Mouse (Mus musculus) limb, embryonic 15.5 days (tissue): ENCODE results near the gene Krt16. TPM values are rescaled to one million over a fixed set of nuclear protein-coding genes. Genes with fewer than 3 reads are reported as not detected.
A peak's percentile ranks its signal among the peaks of the same experiment; 100 is the strongest.

Source experiments
- ATAC-seq: fragments of 200-750 bp; cut with Nextera tagmentation; 2 replicates; pipeline ENCODE4 v1.8.0; 2017; ENCODE audit warnings: low read depth, moderate TSS enrichment; ENCODE audit not compliant: insufficient number of reproducible peaks, low FRiP score, low TSS enrichment
- H3K27ac ChIP-seq: fragments of 300-500 bp; sonication (generic); 2 replicates; pipeline ENCODE4 v1.5.1; 2015; ENCODE audit warnings: moderate library complexity, mild to moderate bottlenecking, inconsistent platforms
- H3K27me3 ChIP-seq: fragments of 300-500 bp; sonication (generic); 2 replicates; pipeline ENCODE4 v1.6.1; 2015; ENCODE audit warnings: inconsistent platforms
- H3K36me3 ChIP-seq: fragments of 300-500 bp; sonication (generic); 2 replicates; pipeline ENCODE4 v1.6.1; 2015; ENCODE audit warnings: inconsistent platforms
- H3K4me1 ChIP-seq: fragments of 300-500 bp; sonication (generic); 2 replicates; pipeline ENCODE4 v1.6.1; 2015; ENCODE audit warnings: inconsistent platforms
- H3K4me2 ChIP-seq: fragments of 300-500 bp; sonication (generic); 2 replicates; pipeline ENCODE4 v1.6.1; 2015; ENCODE audit warnings: mild to moderate bottlenecking, inconsistent platforms
- H3K4me3 ChIP-seq: fragments of 300-500 bp; sonication (generic); 2 replicates; pipeline ENCODE4 v1.5.1; 2015; ENCODE audit warnings: mild to moderate bottlenecking, inconsistent platforms
- H3K9ac ChIP-seq: fragments of 300-500 bp; sonication (generic); 2 replicates; pipeline ENCODE4 v1.6.1; 2015; ENCODE audit warnings: inconsistent platforms
- H3K9me3 ChIP-seq: fragments of 300-500 bp; sonication (generic); 2 replicates; pipeline ENCODE4 v1.6.1; 2016; ENCODE audit warnings: inconsistent platforms
- WGBS: fragments of 180-500 bp; shearing (Covaris S2); methylation state at CpG from one replicate; pipeline ENCODE4 v1.1.7; 2015; 5-methylcytosine and 5-hydroxymethylcytosine counted together
- polyA plus RNA-seq: library from polyadenylated mRNA; unstranded; fragments of >200 nt; fragmentation: Nextera tagmentation; extraction: Ambion mirVana; gene quantifications from 2 replicates; pipeline ENCODE4 v1.2.1, GENCODE M21; 2015

Gene Krt16
- polyA plus RNA-seq: 11.7 and 16.2 TPM in 2 replicates

DNA sequence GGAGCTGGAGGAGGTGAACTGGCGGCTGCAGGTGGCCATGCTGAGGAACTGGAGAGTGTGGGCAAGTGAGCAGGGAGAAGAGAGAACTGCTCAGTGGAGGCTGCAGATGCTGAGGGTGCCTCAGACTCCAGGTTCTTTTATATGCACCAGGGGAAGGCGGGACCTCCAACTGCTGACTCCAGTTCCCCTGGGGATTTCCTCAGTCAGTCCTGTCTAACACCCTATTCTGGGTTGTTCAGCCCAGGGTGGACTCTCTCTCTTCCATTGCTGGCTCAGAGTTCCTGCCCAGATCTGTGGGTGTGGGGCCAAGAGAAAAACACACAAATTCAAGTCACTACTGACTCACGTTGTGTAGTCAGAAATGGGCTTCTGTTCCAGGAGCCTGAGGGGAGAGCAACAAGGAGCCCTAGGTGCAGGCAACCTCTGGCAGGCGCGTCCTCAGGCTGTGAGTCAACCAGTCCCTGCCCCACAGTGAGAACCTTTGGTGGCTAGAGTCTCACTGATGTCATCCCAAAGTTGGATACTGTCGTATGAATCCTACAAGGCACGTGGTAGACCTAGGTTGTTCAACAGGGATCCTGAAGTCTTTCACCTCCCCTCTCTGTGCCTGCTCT lies at the start of gene Krt16:
TSS of gene Krt16 (minus strand) at position 51 of the 614 bp plus-strand sequence.
- no peaks in the 10 kb centered on the region for H3K27me3 ChIP-seq
- 79% methylated on average over 7 of the region's 7 CpGs for WGBS
- no peak within 1 kb of the TSS for H3K27ac ChIP-seq
- no peak within 1 kb of the TSS for H3K9ac ChIP-seq
- H3K36me3 ChIP-seq: no peaks in the 10 kb centered on the region
- no peak within 1 kb of the TSS for H3K4me3 ChIP-seq
- no peaks in the 10 kb centered on the region for H3K9me3 ChIP-seq
- H3K4me1 ChIP-seq: no peaks in the 10 kb centered on the region; the same call in 1 of the 2 replicates
- no peak within 1 kb of the TSS for H3K4me2 ChIP-seq
- no peak for ATAC-seq

DNA sequence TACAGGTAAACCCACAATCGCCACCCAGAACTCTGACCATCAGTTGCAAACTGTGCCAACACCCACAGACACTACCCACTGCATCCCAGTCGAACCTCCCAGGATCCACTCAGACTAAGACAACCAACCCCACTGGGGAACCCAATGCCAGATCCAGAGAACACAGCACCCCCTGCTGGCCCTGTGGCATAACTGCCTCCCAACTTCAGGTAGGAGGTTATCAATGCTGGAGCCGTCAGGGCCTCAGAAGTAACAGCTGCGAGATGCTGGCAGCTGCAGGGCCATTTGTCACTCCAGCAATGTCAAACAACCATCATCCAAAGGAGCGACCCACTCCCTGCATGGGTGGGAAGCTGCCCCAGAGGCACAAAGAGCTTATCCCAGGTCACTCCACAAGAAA lies 49.1 kb upstream of the Krt16 start:
- no peak overlapping the region for H3K27ac ChIP-seq
- peak overlapping the region; percentile 22; the same call in 1 of the 2 replicates for H3K4me3 ChIP-seq
- H3K9ac ChIP-seq: no peak overlapping the region
- H3K27me3 ChIP-seq: no peaks in the 10 kb centered on the region
- no peak for ATAC-seq
- no peaks in the 10 kb centered on the region for H3K36me3 ChIP-seq
- H3K4me1 ChIP-seq: peaks cover 9% of the 10 kb centered on the region
- WGBS: 27% methylated on average over 5 of the region's 5 CpGs
- H3K4me2 ChIP-seq: peak overlapping the region; percentile 26; the same call in 1 of the 2 replicates
- no peaks in the 10 kb centered on the region for H3K9me3 ChIP-seq

GRCm38 (mm10) chr11:100295308-100295707 lies 46.6 kb upstream of the Krt16 start:
- H3K4me2 ChIP-seq: no peak overlapping the region
- H3K36me3 ChIP-seq: no peaks in the 10 kb centered on the region
- H3K4me3 ChIP-seq: no peak overlapping the region
- no peak overlapping the region for H3K27ac ChIP-seq
- no peaks in the 10 kb centered on the region for H3K9me3 ChIP-seq
- 7% methylated on average over 10 of the region's 10 CpGs for WGBS
- H3K9ac ChIP-seq: no peak overlapping the region
- no peaks in the 10 kb centered on the region for H3K27me3 ChIP-seq
- ATAC-seq: no peak
- peaks cover 19% of the 10 kb centered on the region for H3K4me1 ChIP-seq

DNA sequence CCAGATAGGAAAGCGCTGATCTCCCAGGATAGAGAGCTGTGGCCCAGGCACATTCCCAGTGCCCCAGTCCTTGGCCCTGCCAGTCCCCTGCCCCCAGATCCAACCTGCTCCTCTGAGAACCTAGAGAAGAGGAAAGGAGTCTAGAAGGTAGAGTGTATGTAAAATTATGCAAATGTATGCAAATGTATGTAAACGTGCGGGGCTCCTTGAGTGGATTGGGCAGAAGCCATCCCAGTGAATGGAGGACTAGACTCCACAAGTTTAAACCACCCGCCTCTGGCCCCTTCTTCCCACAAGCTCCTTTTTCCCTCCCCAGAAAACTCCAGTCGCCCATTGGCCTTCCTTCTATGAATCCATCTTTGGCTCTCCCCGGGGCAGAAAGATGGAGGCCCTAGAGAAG lies 44.2 kb upstream of the Krt16 start:
- H3K27me3 ChIP-seq: no peaks in the 10 kb centered on the region
- 62% methylated on average over 6 of the region's 6 CpGs for WGBS
- no peak overlapping the region for H3K4me3 ChIP-seq
- H3K4me2 ChIP-seq: no peak overlapping the region
- H3K27ac ChIP-seq: 0 out of 2 replicates have a peak overlapping the region, but pooled peaks have one; percentile 40
- ATAC-seq: no peak
- no peaks in the 10 kb centered on the region for H3K36me3 ChIP-seq
- H3K9me3 ChIP-seq: no peaks in the 10 kb centered on the region
- H3K4me1 ChIP-seq: peaks cover 27% of the 10 kb centered on the region
- no peak overlapping the region for H3K9ac ChIP-seq

DNA sequence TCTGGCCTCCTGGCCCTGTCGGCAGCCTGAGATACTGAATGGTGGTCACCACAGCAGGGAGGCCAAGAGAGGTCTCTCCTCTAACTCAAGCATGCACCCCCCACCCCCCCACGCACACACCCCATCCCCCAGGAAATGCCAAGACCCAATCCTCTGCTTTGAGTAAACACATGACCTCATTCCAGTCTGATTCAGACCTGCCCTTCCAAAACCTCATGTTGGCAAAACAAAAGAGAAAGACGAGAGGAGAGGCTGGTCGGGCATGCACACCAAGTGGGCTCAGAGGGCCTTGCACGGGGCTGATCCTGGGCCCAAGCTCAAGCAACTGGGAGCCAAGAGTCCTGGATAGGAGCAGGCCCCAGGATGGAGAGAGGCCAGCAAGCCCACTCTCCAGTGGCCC lies 41.5 kb upstream of the Krt16 start:
- Histone ChIP-seq H3K4me1 (peaks cover 38% of the 10 kb centered on the region), H3K9ac (no peak overlapping the region), H3K27me3 (no peaks in the 10 kb centered on the region), H3K4me2 (no peak overlapping the region), H3K9me3 (no peaks in the 10 kb centered on the region), H3K4me3 (no peak overlapping the region), H3K27ac (peak overlapping the region; percentile 72), H3K36me3 (no peaks in the 10 kb centered on the region)
- no peak for ATAC-seq
- 46% methylated on average over 5 of the region's 5 CpGs for WGBS

- no peak overlapping the region for H3K9ac ChIP-seq
- peaks cover 34% of the 10 kb centered on the region for H3K4me1 ChIP-seq
- WGBS: 56% methylated on average over 6 of the region's 6 CpGs
- ATAC-seq: peak; percentile 22; the same call in 1 of the 2 replicates
- H3K4me3 ChIP-seq: no peak overlapping the region
- H3K9me3 ChIP-seq: no peaks in the 10 kb centered on the region
- H3K36me3 ChIP-seq: no peaks in the 10 kb centered on the region
- H3K4me2 ChIP-seq: no peak overlapping the region
- no peaks in the 10 kb centered on the region for H3K27me3 ChIP-seq
- H3K27ac ChIP-seq: peak overlapping the region; percentile 79
These were observed 40.2 kb upstream of the Krt16 start for GRCm38 (mm10) chr11:100288942-100289341.

GRCm38 (mm10) chr11:100287024-100287423 lies 38.3 kb upstream of the Krt16 start:
- Histone ChIP-seq H3K9ac (0 out of 2 replicates have a peak overlapping the region, but pooled peaks have one; percentile 1), H3K27me3 (no peaks in the 10 kb centered on the region), H3K27ac (peak overlapping the region; percentile 86), H3K4me1 (peaks cover 41% of the 10 kb centered on the region), H3K9me3 (no peaks in the 10 kb centered on the region), H3K4me2 (no peak overlapping the region), H3K4me3 (no peak overlapping the region), H3K36me3 (no peaks in the 10 kb centered on the region)
- 27% methylated on average over 10 of the region's 10 CpGs for WGBS
- ATAC-seq: peak; percentile 46

DNA sequence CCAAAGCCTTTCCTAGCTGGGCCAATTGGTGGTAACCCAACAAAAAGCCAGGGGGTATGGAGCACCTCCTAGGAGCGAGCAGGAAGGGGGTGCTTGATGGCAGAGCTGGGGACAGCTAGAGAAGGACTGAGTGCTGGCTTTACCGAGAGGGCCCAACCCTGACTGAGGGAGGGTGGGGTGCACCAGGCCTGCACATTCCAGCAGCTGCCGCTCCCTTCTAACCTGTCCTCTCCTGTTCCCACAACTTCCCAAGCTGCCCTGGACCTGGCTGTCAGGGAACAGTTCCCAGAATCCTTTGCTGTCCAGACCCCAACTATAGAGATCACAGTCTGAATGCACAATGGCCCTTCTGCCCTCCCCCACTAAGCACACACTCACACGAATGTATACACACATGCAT lies 36.3 kb upstream of the Krt16 start:
- Histone ChIP-seq H3K27me3 (no peaks in the 10 kb centered on the region), H3K4me2 (no peak overlapping the region), H3K4me3 (no peak overlapping the region), H3K4me1 (peaks cover 31% of the 10 kb centered on the region), H3K36me3 (no peaks in the 10 kb centered on the region), H3K27ac (peak overlapping the region; percentile 58), H3K9ac (no peak overlapping the region), H3K9me3 (no peaks in the 10 kb centered on the region)
- no peak for ATAC-seq
- 61% methylated on average over 4 of the region's 4 CpGs for WGBS

- H3K9ac ChIP-seq: no peak overlapping the region
- no peak for ATAC-seq
- H3K27ac ChIP-seq: no peak overlapping the region
- H3K4me2 ChIP-seq: no peak overlapping the region
- H3K27me3 ChIP-seq: no peaks in the 10 kb centered on the region
- H3K36me3 ChIP-seq: no peaks in the 10 kb centered on the region
- WGBS: 23% methylated on average over 10 of the region's 10 CpGs
- no peak overlapping the region for H3K4me3 ChIP-seq
- H3K9me3 ChIP-seq: no peaks in the 10 kb centered on the region
- H3K4me1 ChIP-seq: peaks cover 19% of the 10 kb centered on the region
These were observed 33.8 kb upstream of the Krt16 start for GRCm38 (mm10) chr11:100282549-100282948.

DNA sequence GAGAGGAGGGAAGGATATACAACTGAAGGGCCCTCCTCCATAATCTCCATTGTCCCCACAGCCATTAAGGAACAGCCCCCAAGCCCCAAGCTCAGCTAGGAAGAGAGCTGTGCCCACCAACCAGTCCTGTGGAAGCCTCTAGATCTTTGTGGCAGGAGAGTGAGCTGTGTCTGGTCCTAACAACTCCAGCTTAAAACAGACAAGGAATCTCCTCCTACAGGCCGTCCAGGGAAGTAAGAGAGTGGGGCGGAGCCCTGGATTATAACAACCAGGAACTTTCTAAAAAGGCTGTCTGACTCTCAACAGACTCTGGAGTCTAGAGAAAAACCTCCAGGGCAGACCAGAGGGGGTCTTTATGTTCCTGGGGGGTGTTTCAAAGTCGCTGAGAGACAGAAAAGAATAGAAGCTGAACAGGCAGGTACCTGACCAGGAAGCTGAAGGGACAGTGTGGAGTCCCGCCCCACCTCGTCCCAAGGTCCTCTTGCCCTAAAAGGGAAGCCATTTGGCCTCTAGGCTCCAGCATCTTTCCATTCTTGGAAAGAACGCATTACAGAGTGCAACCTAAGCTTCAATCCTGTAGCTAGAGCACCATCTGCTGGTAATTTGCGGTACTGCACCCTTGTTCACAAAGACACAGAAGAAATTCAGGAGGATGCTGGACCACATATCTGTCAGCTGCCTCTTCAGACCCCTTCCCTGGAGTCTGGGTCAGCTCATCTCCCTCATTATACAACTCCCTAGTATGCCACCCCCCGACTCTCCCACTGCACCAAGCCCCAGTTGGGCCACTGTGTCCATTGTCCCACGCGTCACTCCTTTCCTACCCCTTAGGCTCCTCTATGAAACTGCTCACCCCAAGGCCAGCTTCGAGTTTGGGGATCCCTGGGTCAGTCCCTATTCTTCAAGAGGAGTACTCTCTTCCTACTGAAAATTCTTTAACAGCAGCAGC lies 33.2 kb upstream of the Krt16 start:
- Histone ChIP-seq H3K27me3 (no peaks in the 10 kb centered on the region), H3K36me3 (no peaks in the 10 kb centered on the region), H3K4me3 (no peak overlapping the region), H3K27ac (no peak overlapping the region; the same call in 1 of the 2 replicates), H3K9me3 (no peaks in the 10 kb centered on the region), H3K4me1 (peaks cover 13% of the 10 kb centered on the region), H3K9ac (no peak overlapping the region), H3K4me2 (no peak overlapping the region)
- peak; percentile 7; the same call in 1 of the 2 replicates for ATAC-seq
- 18% methylated on average over 11 of the region's 11 CpGs for WGBS

DNA sequence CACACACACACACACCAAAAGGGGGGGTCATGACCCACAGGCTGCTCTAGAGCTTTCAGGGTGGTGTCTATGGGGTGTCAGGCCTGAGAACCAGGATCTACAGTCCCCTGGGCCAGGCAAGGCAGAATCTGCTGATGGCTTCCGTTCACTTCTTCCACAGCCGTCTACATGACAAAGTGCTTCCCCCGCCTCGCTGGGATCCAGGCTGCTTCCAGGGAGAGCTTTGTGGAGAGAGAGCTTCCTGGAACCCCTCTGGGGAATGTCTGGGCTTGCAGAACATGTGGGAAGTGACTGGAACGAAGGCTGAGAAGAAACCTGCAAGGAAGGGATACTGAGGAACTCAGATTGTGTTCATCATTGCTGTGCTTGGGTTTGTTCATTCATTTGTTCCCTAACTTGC lies 30.1 kb upstream of the Krt16 start:
- no peak overlapping the region for H3K4me3 ChIP-seq
- H3K4me2 ChIP-seq: no peak overlapping the region
- no peak for ATAC-seq
- no peak overlapping the region for H3K9ac ChIP-seq
- no peaks in the 10 kb centered on the region for H3K27me3 ChIP-seq
- peaks cover 11% of the 10 kb centered on the region; the same call in 1 of the 2 replicates for H3K4me1 ChIP-seq
- H3K36me3 ChIP-seq: no peaks in the 10 kb centered on the region
- H3K9me3 ChIP-seq: no peaks in the 10 kb centered on the region
- WGBS: 47% methylated on average over 5 of the region's 5 CpGs
- no peak overlapping the region for H3K27ac ChIP-seq
